Mouse (Mus musculus): ENCODE measurements around the gene Znrf1. TPM values are rescaled to one million over a fixed set of nuclear protein-coding genes. Genes with fewer than 3 reads are reported as not detected.
"Not testable (repeated sequence)": the region's sequence is repeated elsewhere in the genome, so short reads cannot be mapped to it uniquely, and the experiment has no call there.

The Znrf1 gene
- polyA plus RNA-seq (2015; fragmentation: Nextera tagmentation; extraction: Ambion mirVana) = 106 and 119 TPM in 2 replicates

GRCm38 (mm10) chr8:111536031-111536977 lies at the start of gene Znrf1:
TSS of gene Znrf1 (plus strand) at chr8:111536097.
- under 1% methylated on average over 74 of the region's 100 CpGs for WGBS
- peak within 1 kb of the TSS; percentile 88 for H3K4me2 ChIP-seq
- H3K4me1 ChIP-seq = peaks cover 36% of the 10 kb centered on the region
- no peaks in the 10 kb centered on the region for H3K27me3 ChIP-seq (replicated peaks)
- ATAC-seq (replicated peaks) = peak; percentile 92
- H3K9ac ChIP-seq = peak within 1 kb of the TSS; percentile 100
- H3K9me3 ChIP-seq = no peaks in the 10 kb centered on the region
- no peaks in the 10 kb centered on the region for H3K36me3 ChIP-seq (replicated peaks)
- H3K27ac ChIP-seq = peak within 1 kb of the TSS; percentile 98
- peak within 1 kb of the TSS; percentile 89 for H3K4me3 ChIP-seq

GRCm38 (mm10) chr8:111490034-111490591 lies 45.8 kb upstream of the Znrf1 start:
- no peaks in the 10 kb centered on the region for H3K9me3 ChIP-seq
- peaks cover 10% of the 10 kb centered on the region for H3K36me3 ChIP-seq (replicated peaks)
- H3K4me1 ChIP-seq = no peaks in the 10 kb centered on the region; the same call in 1 of the 2 replicates
- 82% methylated on average over 10 of the region's 10 CpGs for WGBS
- no peaks in the 10 kb centered on the region for H3K27me3 ChIP-seq (replicated peaks)
- no peak for ATAC-seq (replicated peaks)
- H3K9ac ChIP-seq = no peak overlapping the region
- H3K4me2 ChIP-seq = no peak overlapping the region
- H3K4me3 ChIP-seq = no peak overlapping the region
- H3K27ac ChIP-seq = no peak overlapping the region

- peaks cover 5% of the 10 kb centered on the region; the same call in 1 of the 2 replicates for H3K36me3 ChIP-seq (replicated peaks)
- no peaks in the 10 kb centered on the region; the same call in 1 of the 2 replicates for H3K4me1 ChIP-seq
- WGBS = 72% methylated on average over 7 of the region's 7 CpGs
These were observed 44.7 kb upstream of the Znrf1 start for GRCm38 (mm10) chr8:111491191-111491590.

GRCm38 (mm10) chr8:111492508-111492907 lies 43.4 kb upstream of the Znrf1 start:
- no peak for ATAC-seq (replicated peaks)

More at GRCm38 (mm10) chr8:111491191-111491590, 44.7 kb upstream of the Znrf1 start:
- no peaks in the 10 kb centered on the region for H3K27me3 ChIP-seq (replicated peaks)
- peak overlapping the region; percentile 5; the same call in 1 of the 2 replicates for H3K27ac ChIP-seq
- ATAC-seq (replicated peaks) = no peak
- no peaks in the 10 kb centered on the region for H3K9me3 ChIP-seq
- H3K4me3 ChIP-seq = no peak overlapping the region
- H3K4me2 ChIP-seq = no peak overlapping the region
- no peak overlapping the region for H3K9ac ChIP-seq

GRCm38 (mm10) chr8:111493176-111493575 lies 42.7 kb upstream of the Znrf1 start:
- no peaks in the 10 kb centered on the region for H3K27me3 ChIP-seq (replicated peaks)
- no peaks in the 10 kb centered on the region; the same call in 1 of the 2 replicates for H3K4me1 ChIP-seq
- H3K4me3 ChIP-seq = no peak overlapping the region
- H3K9me3 ChIP-seq = no peaks in the 10 kb centered on the region
- H3K36me3 ChIP-seq (replicated peaks) = no peaks in the 10 kb centered on the region
- ATAC-seq (replicated peaks) = no peak
- 91% methylated on average over 3 of the region's 3 CpGs for WGBS
- H3K9ac ChIP-seq = no peak overlapping the region
- no peak overlapping the region for H3K4me2 ChIP-seq
- H3K27ac ChIP-seq = no peak overlapping the region

More at GRCm38 (mm10) chr8:111492508-111492907, 43.4 kb upstream of the Znrf1 start:
- H3K36me3 ChIP-seq (replicated peaks) = no peaks in the 10 kb centered on the region
- no peaks in the 10 kb centered on the region; the same call in 1 of the 2 replicates for H3K4me1 ChIP-seq
- no peak overlapping the region for H3K9ac ChIP-seq
- H3K27ac ChIP-seq = no peak overlapping the region
- H3K27me3 ChIP-seq (replicated peaks) = no peaks in the 10 kb centered on the region
- no peak overlapping the region for H3K4me3 ChIP-seq
- whole genome bisulfite sequencing = 79% methylated on average over 9 of the region's 9 CpGs
- no peaks in the 10 kb centered on the region for H3K9me3 ChIP-seq
- no peak overlapping the region for H3K4me2 ChIP-seq

- Histone ChIP-seq H3K4me2 (no peak overlapping the region), H3K27me3 (replicated peaks) (no peaks in the 10 kb centered on the region), H3K4me3 (no peak overlapping the region), H3K9me3 (no peaks in the 10 kb centered on the region), H3K9ac (no peak overlapping the region), H3K27ac (no peak overlapping the region), H3K36me3 (replicated peaks) (no peaks in the 10 kb centered on the region), H3K4me1 (no peaks in the 10 kb centered on the region; the same call in 1 of the 2 replicates)
- ATAC-seq (replicated peaks) = no peak
- WGBS = 89% methylated on average over 7 of the region's 7 CpGs
These were observed 39.6 kb upstream of the Znrf1 start for GRCm38 (mm10) chr8:111496326-111496725.

- not testable (repeated sequence) for ATAC-seq (replicated peaks); H3K27ac ChIP-seq; H3K36me3 ChIP-seq (replicated peaks); H3K4me1 ChIP-seq; H3K27me3 ChIP-seq (replicated peaks); H3K9ac ChIP-seq; H3K9me3 ChIP-seq; H3K4me2 ChIP-seq; H3K4me3 ChIP-seq
- WGBS = 86% methylated on average over 6 of the region's 6 CpGs
These were observed 37.6 kb upstream of the Znrf1 start for GRCm38 (mm10) chr8:111498249-111498648.

- Histone ChIP-seq H3K27ac (no peak overlapping the region), H3K4me2 (no peak overlapping the region), H3K4me3 (no peak overlapping the region), H3K4me1 (no peaks in the 10 kb centered on the region), H3K27me3 (replicated peaks) (no peaks in the 10 kb centered on the region), H3K9ac (no peak overlapping the region), H3K36me3 (replicated peaks) (no peaks in the 10 kb centered on the region), H3K9me3 (no peaks in the 10 kb centered on the region)
- no peak for ATAC-seq (replicated peaks)
- WGBS = 72% methylated on average over 11 of the region's 11 CpGs
These were observed 34.0 kb upstream of the Znrf1 start for GRCm38 (mm10) chr8:111501724-111502464.

GRCm38 (mm10) chr8:111508566-111508965 lies 27.3 kb upstream of the Znrf1 start:
- no peak overlapping the region for H3K4me2 ChIP-seq
- peaks cover 5% of the 10 kb centered on the region; the same call in 1 of the 2 replicates for H3K4me1 ChIP-seq
- H3K27ac ChIP-seq = no peak overlapping the region
- H3K27me3 ChIP-seq (replicated peaks) = no peaks in the 10 kb centered on the region
- 19% methylated on average over 2 of the region's 2 CpGs for WGBS
- no peak overlapping the region for H3K9ac ChIP-seq
- H3K9me3 ChIP-seq = no peaks in the 10 kb centered on the region
- no peak for ATAC-seq (replicated peaks)
- no peaks in the 10 kb centered on the region for H3K36me3 ChIP-seq (replicated peaks)
- no peak overlapping the region for H3K4me3 ChIP-seq

GRCm38 (mm10) chr8:111509278-111509677 lies 26.6 kb upstream of the Znrf1 start:
- Histone ChIP-seq H3K4me3 (no peak overlapping the region), H3K27me3 (replicated peaks) (no peaks in the 10 kb centered on the region), H3K9ac (no peak overlapping the region), H3K4me2 (no peak overlapping the region), H3K4me1 (peaks cover 5% of the 10 kb centered on the region; the same call in 1 of the 2 replicates), H3K9me3 (no peaks in the 10 kb centered on the region), H3K27ac (no peak overlapping the region), H3K36me3 (replicated peaks) (no peaks in the 10 kb centered on the region)
- 88% methylated on average over 11 of the region's 11 CpGs for WGBS
- ATAC-seq (replicated peaks) = no peak

- Histone ChIP-seq H3K36me3 (replicated peaks) (no peaks in the 10 kb centered on the region), H3K27me3 (replicated peaks) (no peaks in the 10 kb centered on the region), H3K4me3 (no peak overlapping the region), H3K4me1 (peaks cover 5% of the 10 kb centered on the region; the same call in 1 of the 2 replicates), H3K27ac (no peak overlapping the region), H3K9ac (no peak overlapping the region), H3K9me3 (no peaks in the 10 kb centered on the region), H3K4me2 (no peak overlapping the region)
- ATAC-seq (replicated peaks) = no peak
- whole genome bisulfite sequencing = 68% methylated on average over 4 of the region's 4 CpGs
These were observed 25.5 kb upstream of the Znrf1 start for GRCm38 (mm10) chr8:111510401-111510800.

GRCm38 (mm10) chr8:111512941-111513340 lies 23.0 kb upstream of the Znrf1 start:
- Histone ChIP-seq H3K27me3 (replicated peaks) (no peaks in the 10 kb centered on the region), H3K4me1 (peaks cover 5% of the 10 kb centered on the region; the same call in 1 of the 2 replicates), H3K4me2 (no peak overlapping the region), H3K27ac (peak overlapping the region; percentile 38; the same call in 1 of the 2 replicates), H3K9ac (no peak overlapping the region), H3K4me3 (no peak overlapping the region), H3K9me3 (no peaks in the 10 kb centered on the region), H3K36me3 (replicated peaks) (no peaks in the 10 kb centered on the region)
- ATAC-seq (replicated peaks) = no peak
- 75% methylated on average over 7 of the region's 7 CpGs for WGBS
